ENCODE assay signal across 9 mouse cellular contexts in the genomic region with DNA sequence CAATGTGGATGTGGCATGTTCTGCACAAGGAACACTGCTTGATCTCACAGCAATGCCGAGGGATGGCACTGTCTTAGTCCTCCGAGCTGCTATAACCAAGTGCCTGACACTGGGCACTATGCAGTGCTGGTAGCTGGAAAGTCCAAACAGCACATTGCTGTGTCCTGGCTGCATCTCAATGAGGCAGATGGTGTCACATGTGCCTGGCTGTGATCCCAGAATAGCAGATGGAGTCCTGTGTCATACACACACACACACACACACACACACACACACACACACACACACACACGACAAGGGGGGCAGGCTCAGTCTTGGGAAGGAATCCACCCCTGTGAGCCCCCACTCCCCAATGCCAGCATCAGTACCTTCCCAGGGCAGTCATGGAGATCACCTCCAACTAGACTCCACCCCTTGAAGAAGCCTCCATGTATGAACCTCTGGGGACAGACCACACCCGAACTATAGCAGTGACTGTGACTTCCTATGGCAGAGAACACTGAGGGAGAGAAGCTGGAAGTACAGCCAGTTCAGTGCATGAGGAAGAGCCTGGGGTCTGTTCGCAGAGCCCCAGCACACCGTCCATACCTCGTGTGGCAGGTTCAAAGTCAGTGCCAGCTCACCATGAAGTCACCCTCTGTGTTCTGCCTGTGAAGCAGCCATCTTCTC.
DNase-seq lines count a peak whose midpoint lies in the region; TF ChIP-seq lines count a peak whose summit lies in the region.
"Had no signal": no experiment of that assay in that cellular context is flagged by ENCODE, and none has a peak within 500 bp of the region (broad histone marks: within the 10 kb centered on the region; RNA-seq: fewer than 3 reads in every experiment).

No protein-coding gene starts in this region.

- peak; percentile 28 for DNase-seq in gastrocnemius, postnatal 10 days
- no peak for DNase-seq in gastrocnemius, adult 2 months
- peak; percentile 23 to 36 for DNase-seq in spleen, postnatal 36 days (ENCODE audit: low spot score in 2 of 2)
- no peak for DNase-seq in spleen, adult 12 weeks (ENCODE audit: low spot score)
- peak; percentile 66 for DNase-seq in layer of hippocampus, adult 11-12 months (ENCODE audit: low spot score)
- peak; percentile 68 for DNase-seq in retina, postnatal 1 day
- DNase-seq in adrenal gland, postnatal 36 days, result no peak
- DNase-seq in natural killer cell, adult 2 months (ENCODE audit: low spot score in 2 of 2), result no peak

- no peak overlapping the region for H3K4me3 ChIP-seq in gastrocnemius, adult 2 months
- H3K4me3 ChIP-seq: midbrain, embryonic 12.5 days had no signal

- no peak for TF ChIP-seq CTCF in gastrocnemius, adult 2 months (IDR thresholded peaks at IDR 0.05)

- no peak overlapping the region for H3K27ac ChIP-seq in gastrocnemius, adult 2 months
- H3K27ac ChIP-seq: midbrain, embryonic 12.5 days had no signal

- intact Hi-C loops in gastrocnemius, adult 2 months (cut with DNase I), result no loop called here

Comparison
In these comparisons a context has a peak if more than half of its experiments do, and no peak if none do; other contexts are left out.
1. DNase-seq: peak in gastrocnemius, postnatal 10 days (single experiment), spleen, postnatal 36 days (2 of 2), layer of hippocampus, adult 11-12 months (single experiment) and retina, postnatal 1 day (single experiment); none in gastrocnemius, adult 2 months (single experiment), spleen, adult 12 weeks (single experiment), adrenal gland, postnatal 36 days (0 of 2) and natural killer cell, adult 2 months (0 of 2).